Mouse (Mus musculus): ENCODE measurements around the gene Dtd2.

Dtd2 gene

GRCm38 (mm10) chr12:51985163-51985748 is 21.0 kb downstream of the Dtd2 start:
- no peak for DNase-seq (ENCODE audit: low spot score)

GRCm38 (mm10) chr12:51983625-51984024 is 22.7 kb downstream of the Dtd2 start:
- DNase-seq (ENCODE audit: low spot score) = no peak

GRCm38 (mm10) chr12:51976531-51976930 is 29.8 kb downstream of the Dtd2 start:
- DNase-seq (ENCODE audit: low spot score) = no peak

GRCm38 (mm10) chr12:51974381-51974780 is 31.9 kb downstream of the Dtd2 start:
- no peak for DNase-seq (ENCODE audit: low spot score)

GRCm38 (mm10) chr12:51972269-51973065 is 33.8 kb downstream of the Dtd2 start:
- no peak for DNase-seq (ENCODE audit: low spot score)

- DNase-seq (ENCODE audit: low spot score) = peak; percentile 94
Observed at GRCm38 (mm10) chr12:51971070-51971664, 35.1 kb downstream of the Dtd2 start, which contains the start of gene Heatr5a. Heatr5a (minus strand) TSS chr12:51971321.

- no peak for DNase-seq (ENCODE audit: low spot score)
Observed at GRCm38 (mm10) chr12:51970352-51971069, 35.8 kb downstream of the Dtd2 start.

- no peak for DNase-seq (ENCODE audit: low spot score)
Observed at GRCm38 (mm10) chr12:51969876-51970275, 36.4 kb downstream of the Dtd2 start.

- no peak for DNase-seq (ENCODE audit: low spot score)
Observed at GRCm38 (mm10) chr12:51969092-51969491, 37.2 kb downstream of the Dtd2 start.

- DNase-seq (ENCODE audit: low spot score) = no peak
Observed at GRCm38 (mm10) chr12:51967915-51968595, 38.2 kb downstream of the Dtd2 start.

GRCm38 (mm10) chr12:51957626-51958025 is 48.7 kb downstream of the Dtd2 start:
- no peak for DNase-seq (ENCODE audit: low spot score)

GRCm38 (mm10) chr12:51952309-51952708 is 54.0 kb downstream of the Dtd2 start:
- no peak for DNase-seq (ENCODE audit: low spot score)

- DNase-seq (ENCODE audit: low spot score) = no peak
Observed at GRCm38 (mm10) chr12:51947498-51947945, 58.8 kb downstream of the Dtd2 start.

GRCm38 (mm10) chr12:51945331-51945730 is 61.0 kb downstream of the Dtd2 start:
- DNase-seq (ENCODE audit: low spot score) = no peak

GRCm38 (mm10) chr12:51939848-51940247 is 66.5 kb downstream of the Dtd2 start:
- DNase-seq (ENCODE audit: low spot score) = no peak
